Mouse (Mus musculus): ENCODE data around the gene Ptger3.

DNA sequence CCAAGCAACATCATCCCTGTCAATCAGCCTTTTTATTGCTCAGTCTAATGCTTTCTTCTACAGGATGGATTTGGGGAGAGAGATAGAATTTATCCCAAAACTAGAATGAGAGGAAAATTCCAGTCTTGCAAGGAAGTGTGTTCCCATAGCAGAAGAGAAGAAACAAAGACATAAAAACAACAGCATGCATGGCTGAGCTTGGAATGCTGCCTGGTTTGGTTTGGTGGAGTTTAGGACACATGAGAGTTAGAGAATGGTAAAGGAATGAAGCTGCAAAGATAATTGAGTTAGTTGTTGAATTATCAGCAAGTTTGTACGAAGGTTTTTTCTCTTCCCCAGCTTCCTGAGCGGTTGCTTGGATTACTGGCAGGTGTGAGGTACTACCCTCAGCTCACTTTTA, 99.5 kb downstream of the Ptger3 start:
- no peak for TF ChIP-seq GATA1 (IDR thresholded peaks at IDR 0.05; ENCODE audit: borderline replicate concordance, low read length)
- TF ChIP-seq CTCF (IDR thresholded peaks at IDR 0.05; ENCODE audit: low read depth, low read length), result no peak
- TF ChIP-seq POLR2AphosphoS5 (IDR thresholded peaks at IDR 0.05; ENCODE audit: insufficient replicate concordance, low read depth, low read length), result no peak
- TF ChIP-seq GATA2 (IDR thresholded peaks at IDR 0.05; ENCODE audit: borderline replicate concordance, low read depth, low read length), result no peak
- TF ChIP-seq TAL1 (conservative IDR thresholded peaks at IDR 0.05; ENCODE audit: low read depth, low read length), result no peak
